Mouse (Mus musculus): ENCODE measurements at regions not wholly inside any gene's neighbourhood (a gene's known extent, or its start where the extent isn't known, plus 50 kb on each side); places are given as distances from the start of the nearest gene placed in this dataset.

DNA sequence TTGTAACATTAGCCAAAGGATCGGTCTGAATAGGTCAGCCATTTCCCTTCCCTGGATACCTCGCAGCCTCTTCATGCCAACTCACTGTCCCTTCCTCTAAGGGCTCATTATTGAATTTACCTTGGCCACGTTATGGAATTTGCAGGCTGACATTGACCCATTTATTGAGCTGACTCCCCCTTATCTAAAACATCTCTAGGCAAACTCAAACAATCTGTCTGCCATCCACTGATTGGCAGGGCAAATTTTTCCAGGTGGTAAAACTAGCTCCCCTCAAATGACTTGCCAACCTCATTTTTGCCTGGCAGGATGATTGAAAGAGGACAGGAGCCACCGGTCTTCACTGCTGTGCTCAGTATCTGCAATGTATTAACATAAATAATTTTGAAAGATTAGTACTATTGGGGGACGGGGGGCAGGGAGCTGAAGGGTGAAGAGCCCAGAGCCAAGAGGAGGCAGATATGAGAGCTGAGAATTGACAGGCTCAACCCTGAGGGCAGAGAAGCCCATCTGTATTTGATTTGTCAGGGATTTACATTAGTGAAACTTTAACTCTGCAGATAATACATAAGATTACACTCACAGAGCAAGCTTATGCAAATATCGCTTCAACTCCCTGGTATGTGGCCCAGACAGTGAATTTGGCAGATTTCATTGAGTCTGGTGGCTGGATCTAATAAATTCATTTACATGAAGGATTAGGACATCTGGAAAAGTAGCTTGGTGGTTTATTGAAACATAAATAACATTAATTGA, 75.5 kb downstream of the Rps12 start:
- TF ChIP-seq CTCF (conservative IDR thresholded peaks at IDR 0.05; ENCODE audit: low read length) (no peak), POU5F1 (IDR thresholded peaks at IDR 0.05; ENCODE audit: borderline replicate concordance, low read length) (no peak), NANOG (IDR thresholded peaks at IDR 0.05; ENCODE audit: borderline replicate concordance, low read length) (no peak)
